Mouse (Mus musculus) kidney, adult 2 months (tissue): ENCODE measurements around the gene Rgs17.

Source experiments
- CTCF ChIP-seq: fragments of 200-500 bp; conservative IDR thresholded peaks from 2 replicates; pipeline ENCODE4 v1.5.1; 2011; ENCODE audit warnings: low read depth, mild to moderate bottlenecking, control low read depth, low read length, moderate library complexity, mixed read lengths; ENCODE audit not compliant: insufficient read depth, insufficient read length
- POLR2A ChIP-seq: fragments of 200-500 bp; IDR thresholded peaks from one replicate; pipeline ENCODE4 v1.6.1; 2011; ENCODE audit warnings: low read depth, low read length, control low read depth

DNA sequence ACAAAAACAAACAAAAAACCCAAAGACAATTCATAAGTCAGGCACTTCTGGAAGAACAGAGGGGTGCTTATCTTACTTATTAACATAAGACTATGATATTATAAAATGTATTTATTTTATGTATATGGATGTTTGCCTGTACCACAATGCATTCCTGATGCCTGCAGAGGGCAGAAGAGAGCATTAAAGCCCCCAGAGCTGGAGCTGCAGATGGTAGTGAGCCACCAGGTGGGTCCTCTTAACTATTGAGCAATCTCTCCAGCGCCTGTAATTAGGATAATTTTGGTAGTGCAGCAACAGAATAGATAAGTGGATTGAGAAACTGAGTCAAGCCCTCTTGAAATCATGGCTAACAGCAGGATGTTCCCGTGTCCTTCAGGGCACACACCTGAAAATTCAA is 56.2 kb downstream of the Rgs17 start:
- TF ChIP-seq CTCF (no peak), POLR2A (no peak)
